Mouse (Mus musculus): ENCODE results near the gene Efnb1. TPM values are rescaled to one million over a fixed set of nuclear protein-coding genes. Genes with fewer than 3 reads are reported as not detected.

Gene Efnb1
- total RNA-seq, 2 experiments from 2014 or later = 8.4 to 9.8 TPM

- DNase-seq = no peak
- intact Hi-C loops (cut with DNase I; ENCODE audit: low total_unique reads) = no loop called here
These were observed 16.2 kb downstream of the Efnb1 start for GRCm38 (mm10) chrX:99152141-99152540.

GRCm38 (mm10) chrX:99152566-99153265, 16.8 kb downstream of the Efnb1 start:
- no peak for DNase-seq
- intact Hi-C loops (cut with DNase I; ENCODE audit: low total_unique reads) = no loop called here

DNA sequence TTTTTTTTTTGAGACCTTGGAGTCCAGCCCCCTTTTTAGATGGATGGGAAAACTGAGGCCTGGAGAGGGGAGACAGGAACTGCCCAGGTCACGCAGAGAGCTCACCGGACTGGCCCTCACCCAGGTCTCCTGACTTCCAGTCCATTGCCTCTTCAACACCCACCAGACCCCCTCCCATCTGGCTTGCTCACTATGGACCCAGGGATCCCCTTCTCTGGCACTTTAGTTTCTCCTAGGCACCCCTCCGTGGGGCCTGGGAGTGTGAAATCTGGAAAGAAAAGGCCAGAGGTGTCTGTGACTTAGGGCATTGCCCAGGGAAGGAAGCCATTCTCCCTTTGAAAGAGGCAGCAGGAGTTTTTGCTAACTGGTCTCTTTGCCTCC, 17.3 kb downstream of the Efnb1 start:
- DNase-seq = no peak
- intact Hi-C loops (cut with DNase I; ENCODE audit: low total_unique reads) = no loop called here

- intact Hi-C loops (cut with DNase I; ENCODE audit: low total_unique reads) = no loop called here
These were observed 18.4 kb downstream of the Efnb1 start for GRCm38 (mm10) chrX:99154358-99154757.

GRCm38 (mm10) chrX:99159020-99159419, 23.1 kb downstream of the Efnb1 start:
- DNase-seq = no peak
- intact Hi-C loops (cut with DNase I; ENCODE audit: low total_unique reads) = no loop called here

More at GRCm38 (mm10) chrX:99154358-99154757, 18.4 kb downstream of the Efnb1 start:
- no peak for DNase-seq

GRCm38 (mm10) chrX:99164111-99164510, 28.2 kb downstream of the Efnb1 start:
- DNase-seq = no peak
- intact Hi-C loops (cut with DNase I; ENCODE audit: low total_unique reads) = no loop called here

DNA sequence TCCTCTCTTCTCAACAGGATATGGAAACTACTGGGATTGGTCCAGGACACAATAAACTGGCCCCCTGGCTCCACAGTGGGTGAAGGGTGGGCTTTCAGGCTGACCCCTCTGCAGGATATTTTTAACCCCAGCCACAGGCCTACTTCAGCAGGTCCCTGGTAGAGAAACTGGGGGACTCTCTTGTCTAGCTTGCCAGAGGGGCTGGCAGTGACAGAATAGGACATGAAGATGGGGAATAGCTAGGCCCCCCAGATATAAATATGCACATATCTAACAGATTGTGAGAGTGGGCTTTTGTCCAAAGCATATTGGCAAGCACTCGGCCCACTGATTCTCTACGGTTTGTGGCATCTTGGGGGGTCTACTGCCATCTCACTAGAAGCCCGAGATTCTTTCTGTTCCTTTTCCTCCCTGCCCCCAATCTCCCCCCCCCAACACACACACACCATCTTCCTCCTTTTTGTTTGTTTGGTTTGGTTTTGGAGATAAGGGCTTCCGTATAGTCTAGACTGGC, 29.0 kb downstream of the Efnb1 start:
- no peak for DNase-seq
- intact Hi-C loops (cut with DNase I; ENCODE audit: low total_unique reads) = no loop called here

DNA sequence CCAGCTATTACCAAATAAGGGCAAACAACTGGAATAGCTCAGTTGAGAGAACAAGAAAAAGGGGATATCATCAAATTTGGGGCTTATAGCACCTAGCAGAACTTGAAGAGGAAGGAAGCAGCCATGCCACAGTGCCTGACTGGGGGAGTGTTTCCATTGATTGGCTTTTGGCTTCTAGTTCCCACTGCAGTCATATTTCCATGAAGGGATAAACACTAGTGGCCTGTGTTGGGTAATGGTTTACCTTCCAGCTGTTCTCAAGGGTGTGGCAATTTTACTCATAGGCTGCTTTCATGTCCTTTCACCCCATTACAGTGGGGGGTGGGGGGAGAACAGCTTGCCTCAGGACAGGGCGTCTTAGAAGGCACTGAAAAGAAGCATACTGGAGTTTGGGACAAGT, 31.1 kb downstream of the Efnb1 start:
- intact Hi-C loops (cut with DNase I; ENCODE audit: low total_unique reads) = no loop called here
- no peak for DNase-seq

DNA sequence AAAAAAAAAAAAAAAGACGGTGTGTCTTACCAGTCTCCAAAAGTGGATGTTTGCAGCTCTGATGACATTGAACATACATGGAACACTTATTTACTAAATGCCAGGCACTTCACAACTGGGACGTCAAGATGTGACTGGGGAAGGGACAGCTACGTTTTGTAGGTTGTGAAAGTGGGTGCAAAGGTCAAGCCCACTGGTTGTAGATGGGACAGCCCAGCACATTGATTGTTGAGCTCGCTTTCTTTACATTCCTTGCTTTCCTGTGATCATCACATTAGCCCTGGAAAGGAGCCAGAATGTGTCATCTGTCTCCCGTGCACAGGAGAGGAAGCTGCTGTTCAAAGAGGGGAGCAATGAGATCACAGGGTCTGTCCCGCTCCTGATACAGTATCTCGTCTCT, 31.6 kb downstream of the Efnb1 start:
- intact Hi-C loops (cut with DNase I; ENCODE audit: low total_unique reads) = no loop called here
- no peak for DNase-seq

GRCm38 (mm10) chrX:99172301-99172700, 36.4 kb downstream of the Efnb1 start:
- DNase-seq = no peak
- intact Hi-C loops (cut with DNase I; ENCODE audit: low total_unique reads) = no loop called here

DNA sequence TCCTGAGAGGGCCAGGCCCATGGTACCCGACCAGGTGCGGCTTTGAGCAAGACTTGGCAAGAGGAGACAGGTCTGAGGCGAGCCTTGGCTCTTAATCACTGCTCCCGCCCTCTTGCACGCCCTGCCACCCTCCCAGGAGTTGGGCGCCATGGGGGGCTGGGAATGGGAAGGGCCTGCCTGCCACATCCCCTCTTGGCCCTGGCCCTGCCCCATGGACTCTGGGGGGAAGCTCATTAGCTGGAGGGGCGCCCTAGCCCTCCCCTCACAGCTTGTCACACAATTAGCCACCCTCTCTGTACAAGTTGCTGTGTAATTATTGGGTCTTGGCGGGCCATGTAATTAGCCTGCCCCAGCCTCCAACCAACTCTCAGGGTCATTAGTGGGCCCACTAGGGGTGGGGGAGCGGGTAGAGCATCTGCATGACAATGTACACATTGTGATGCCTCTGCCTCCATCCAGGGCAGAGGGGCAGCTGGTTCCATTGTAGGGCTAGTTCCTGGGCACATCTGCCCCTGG, 49.2 kb downstream of the Efnb1 start:
- intact Hi-C loops (cut with DNase I; ENCODE audit: low total_unique reads) = no loop called here
- no peak for DNase-seq

GRCm38 (mm10) chrX:99186497-99187435, 50.8 kb downstream of the Efnb1 start:
- DNase-seq = no peak
- intact Hi-C loops (cut with DNase I; ENCODE audit: low total_unique reads) = no loop called here

GRCm38 (mm10) chrX:99191441-99192087, 55.6 kb downstream of the Efnb1 start:
- intact Hi-C loops (cut with DNase I; ENCODE audit: low total_unique reads) = no loop called here
- DNase-seq = no peak

GRCm38 (mm10) chrX:99196910-99197309, 61.0 kb downstream of the Efnb1 start:
- intact Hi-C loops (cut with DNase I; ENCODE audit: low total_unique reads) = no loop called here
- DNase-seq = no peak

- intact Hi-C loops (cut with DNase I; ENCODE audit: low total_unique reads) = no loop called here
- DNase-seq = no peak
These were observed 62.6 kb downstream of the Efnb1 start for GRCm38 (mm10) chrX:99198532-99198931.

Other genes starting within 250 kb of the Efnb1 start
- gene Ophn1, start 245.1 kb upstream of the Efnb1 start, total RNA-seq (2021) = 1 to 10 TPM; 4.5 to 4.8 TPM
- gene Yipf6, start 199.8 kb upstream of the Efnb1 start, total RNA-seq (2021) = 10 to 100 TPM; 12.6 to 15.0 TPM
- 10 to 100 TPM; 25.3 TPM for gene Stard8, start 132.9 kb upstream of the Efnb1 start, total RNA-seq (2021)